In the genomic region with DNA sequence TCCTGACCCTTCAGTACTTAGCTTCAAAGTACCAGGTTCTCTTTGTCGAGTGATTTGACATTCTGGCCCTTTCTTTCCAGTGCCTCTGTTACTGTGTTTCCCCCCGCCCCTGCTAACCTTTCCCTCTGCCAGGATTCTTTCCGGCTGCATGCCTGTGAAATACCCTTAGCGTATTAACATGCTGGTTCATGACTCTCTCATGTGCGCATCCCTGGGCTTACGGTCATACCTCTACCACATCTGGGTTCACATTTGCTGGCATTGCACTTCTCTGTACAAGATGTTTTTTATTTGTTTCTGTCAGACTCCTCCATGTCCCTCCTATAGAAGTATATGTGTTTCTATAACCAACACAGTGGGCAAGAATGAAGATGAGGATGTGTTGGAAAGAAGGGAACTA, we compare ENCODE assay signal across 34 mouse cellular contexts.
"Had no signal": no experiment of that assay in that cellular context is flagged by ENCODE, and none has a peak within 500 bp of the region (broad histone marks: within the 10 kb centered on the region; RNA-seq: fewer than 3 reads in every experiment).

No protein-coding gene starts in this region.

- H3K9me3 ChIP-seq: heart, embryonic 13.5 days; heart, embryonic 15.5 days; hindbrain, embryonic 10.5 days; hindbrain, embryonic 12.5 days; hindbrain, embryonic 13.5 days; hindbrain, embryonic 15.5 days; intestine, embryonic 15.5 days; kidney, embryonic 15.5 days had no signal

- H3K4me2 ChIP-seq: heart, embryonic 11.5 days; heart, embryonic 13.5 days; heart, embryonic 15.5 days; hindbrain, embryonic 12.5 days; hindbrain, embryonic 13.5 days; hindbrain, embryonic 14.5 days; hindbrain, embryonic 15.5 days; intestine, embryonic 15.5 days; kidney, embryonic 15.5 days had no signal

- DNase-seq: heart, postnatal 10 days; heart, postnatal 14 days; heart, postnatal 36 days; heart, postnatal 4 days; kidney, adult 11 months; kidney, adult 18-20 months; kidney, adult 2 months; kidney, adult 8-10 months; kidney, adult 9 months; kidney, postnatal 10 days; kidney, postnatal 14 days; kidney, postnatal 25 days; kidney, postnatal 36 days; kidney, postnatal 4 days; layer of hippocampus, adult 9-11 months; layer of hippocampus, postnatal 36 days had no signal

- H3K27ac ChIP-seq: heart, embryonic 13.5 days; heart, embryonic 15.5 days; hindbrain, embryonic 10.5 days; hindbrain, embryonic 12.5 days; hindbrain, embryonic 13.5 days; hindbrain, embryonic 14.5 days; hindbrain, embryonic 15.5 days; hindbrain, postnatal 0 days; intestine, embryonic 15.5 days; kidney, embryonic 15.5 days; kidney, postnatal 0 days; layer of hippocampus, adult 2 months; left cerebral cortex, adult 2 months had no signal

- H3K4me1 ChIP-seq: heart, embryonic 13.5 days; heart, embryonic 15.5 days; hindbrain, embryonic 10.5 days; hindbrain, embryonic 12.5 days; intestine, embryonic 15.5 days; kidney, embryonic 15.5 days had no signal

- H3K27me3 ChIP-seq: heart, embryonic 13.5 days; heart, embryonic 15.5 days; hindbrain, embryonic 12.5 days; hindbrain, embryonic 13.5 days; hindbrain, embryonic 15.5 days; intestine, embryonic 15.5 days; kidney, embryonic 15.5 days had no signal

- H3K9ac ChIP-seq: heart, embryonic 13.5 days; heart, embryonic 15.5 days; hindbrain, embryonic 12.5 days; hindbrain, embryonic 13.5 days; hindbrain, embryonic 14.5 days; hindbrain, embryonic 15.5 days; intestine, embryonic 15.5 days; kidney, embryonic 15.5 days had no signal

- H3K36me3 ChIP-seq: heart, embryonic 13.5 days; heart, embryonic 15.5 days; hindbrain, embryonic 10.5 days; hindbrain, embryonic 12.5 days; hindbrain, embryonic 15.5 days; intestine, embryonic 15.5 days; kidney, embryonic 15.5 days had no signal

- ATAC-seq: hindbrain, embryonic 16.5 days; hindbrain, postnatal 0 days; inflammation-experienced regulatory T-cells, adult 6 months; intestine, embryonic 15.5 days; intestine, embryonic 16.5 days; intestine, postnatal 0 days had no signal

- H3K4me3 ChIP-seq: heart, embryonic 13.5 days; heart, embryonic 15.5 days; hindbrain, embryonic 10.5 days; hindbrain, embryonic 12.5 days; hindbrain, embryonic 13.5 days; hindbrain, embryonic 15.5 days; intestine, embryonic 15.5 days; kidney, embryonic 15.5 days; layer of hippocampus, adult 2 months; left cerebral cortex, adult 2 months had no signal
